Mouse (Mus musculus) intestine, embryonic 15.5 days (tissue): ENCODE results near the gene Ran. TPM values are rescaled to one million over a fixed set of nuclear protein-coding genes. Genes with fewer than 3 reads are reported as not detected.

ENCODE experiments used
- ATAC-seq: fragments of 200-750 bp; cut with Nextera tagmentation; 2 replicates; pipeline ENCODE4 v1.8.0; 2017; ENCODE audit warnings: moderate TSS enrichment, moderate library complexity
- H3K27ac ChIP-seq: fragments of 300-500 bp; sonication (generic); 2 replicates; pipeline ENCODE4 v1.5.1; 2015; ENCODE audit warnings: mild to moderate bottlenecking, inconsistent platforms
- H3K27me3 ChIP-seq: fragments of 300-500 bp; sonication (generic); replicated peaks from 2 replicates; pipeline ENCODE4 v1.6.1; 2015; ENCODE audit warnings: inconsistent platforms
- H3K36me3 ChIP-seq: fragments of 300-500 bp; sonication (generic); 2 replicates; pipeline ENCODE4 v1.6.1; 2015; ENCODE audit warnings: inconsistent platforms
- H3K4me1 ChIP-seq: fragments of 300-500 bp; sonication (generic); replicated peaks from 2 replicates; pipeline ENCODE4 v1.6.1; 2015; ENCODE audit warnings: inconsistent platforms
- H3K4me2 ChIP-seq: fragments of 300-500 bp; sonication (generic); replicated peaks from 2 replicates; pipeline ENCODE4 v1.6.1; 2015; ENCODE audit warnings: mild to moderate bottlenecking, inconsistent platforms
- H3K4me3 ChIP-seq: fragments of 300-500 bp; sonication (generic); replicated peaks from 2 replicates; pipeline ENCODE4 v1.5.1; 2015; ENCODE audit warnings: inconsistent platforms
- H3K9ac ChIP-seq: fragments of 300-500 bp; sonication (generic); 2 replicates; pipeline ENCODE4 v1.6.1; 2015; ENCODE audit warnings: inconsistent platforms
- H3K9me3 ChIP-seq: fragments of 300-500 bp; sonication (generic); 2 replicates; pipeline ENCODE4 v1.6.1; 2016; ENCODE audit warnings: inconsistent platforms
- WGBS: fragments of 180-500 bp; shearing (Covaris S2); methylation state at CpG from one replicate; pipeline ENCODE4 v1.1.7; 2015; 5-methylcytosine and 5-hydroxymethylcytosine counted together
- polyA plus RNA-seq: library from polyadenylated mRNA; unstranded; fragments of >200 nt; fragmentation: Nextera tagmentation; extraction: Ambion mirVana; gene quantifications from 2 replicates; pipeline ENCODE4 v1.2.1, GENCODE M21; 2015

Gene Ran
- polyA plus RNA-seq, 1 experiment from 2014 or later, result 602 TPM

DNA sequence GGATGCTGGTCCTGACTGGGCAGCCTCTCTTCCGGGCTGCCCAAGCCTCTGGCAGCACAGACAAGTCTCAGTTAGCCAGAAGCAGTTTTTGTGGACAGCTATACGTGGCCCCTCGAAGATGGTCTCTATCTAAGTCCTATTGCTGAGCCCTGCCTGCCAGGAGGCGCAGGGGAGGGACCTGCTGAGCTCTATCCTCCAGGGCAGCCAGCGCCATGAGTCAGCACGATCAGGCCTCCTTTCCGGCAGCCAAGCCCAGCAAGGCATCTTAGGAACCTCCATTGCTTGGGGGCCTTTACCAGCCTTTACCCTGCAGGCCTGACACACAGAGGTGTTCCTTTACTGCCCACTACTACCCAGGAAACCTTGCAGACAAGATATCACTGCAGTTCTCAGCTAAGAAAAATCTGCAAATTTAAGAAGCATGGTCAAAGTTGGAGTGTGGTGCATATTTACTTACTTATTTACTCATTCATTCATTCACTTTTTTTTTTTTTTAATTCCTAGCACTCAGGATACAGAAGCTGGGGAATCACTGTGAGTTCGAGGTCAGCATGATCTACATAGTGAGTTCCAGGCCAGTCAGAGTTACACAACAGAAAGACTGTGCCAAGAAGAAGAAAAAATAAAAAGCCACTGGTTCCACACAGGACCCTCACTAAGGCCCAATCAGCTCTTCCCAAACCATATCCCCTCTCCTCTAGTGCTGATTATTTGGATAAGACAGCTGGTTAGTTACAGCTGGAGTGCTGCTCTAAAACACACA, 19.0 kb upstream of the Ran start:
- Histone ChIP-seq H3K4me3 (no peak overlapping the region), H3K27ac (no peak overlapping the region), H3K9ac (no peak overlapping the region), H3K4me2 (no peak overlapping the region), H3K4me1 (peaks cover 20% of the 10 kb centered on the region), H3K36me3 (peaks cover 3% of the 10 kb centered on the region; the same call in 1 of the 2 replicates), H3K9me3 (no peaks in the 10 kb centered on the region), H3K27me3 (no peaks in the 10 kb centered on the region)
- 54% methylated on average over 8 of the region's 8 CpGs for WGBS
- ATAC-seq, result peak; percentile 67; the same call in 1 of the 2 replicates

- ATAC-seq, result peak; percentile 49
- Histone ChIP-seq H3K4me1 (peaks cover 24% of the 10 kb centered on the region), H3K4me3 (no peak overlapping the region), H3K27me3 (no peaks in the 10 kb centered on the region), H3K9me3 (no peaks in the 10 kb centered on the region), H3K9ac (no peak overlapping the region), H3K36me3 (peaks cover 3% of the 10 kb centered on the region; the same call in 1 of the 2 replicates), H3K4me2 (0 out of 2 replicates have a peak overlapping the region, but pooled peaks have one; percentile 17), H3K27ac (peak overlapping the region; percentile 68)
- 42% methylated on average over 14 of the region's 14 CpGs for WGBS
Measured at GRCm38 (mm10) chr5:129002571-129003011, 17.3 kb upstream of the Ran start.

DNA sequence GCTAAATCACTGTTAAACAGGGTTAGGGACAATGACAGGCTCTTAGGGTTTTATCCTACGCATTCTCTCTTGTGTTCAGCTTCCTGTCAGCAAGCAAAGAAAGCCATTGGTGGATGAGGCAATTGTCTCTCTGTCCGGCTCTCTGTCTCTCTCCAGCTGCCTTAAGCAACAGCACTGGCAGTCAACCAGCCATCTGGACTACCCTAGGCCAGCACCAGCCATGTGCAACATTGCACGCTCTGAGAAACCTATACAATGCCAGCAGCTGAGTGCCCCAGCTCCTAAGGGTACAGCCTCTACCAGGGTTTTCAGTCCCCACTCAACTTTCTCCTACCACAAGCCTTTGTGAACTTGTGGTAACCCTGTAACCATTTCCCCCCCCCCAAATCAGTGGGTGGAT, 14.5 kb upstream of the Ran start:
- Histone ChIP-seq H3K4me2 (no peak overlapping the region), H3K36me3 (0 out of 2 replicates have a peak, but pooled peaks cover 3% of the 10 kb centered on the region), H3K27ac (no peak overlapping the region), H3K9ac (no peak overlapping the region), H3K27me3 (no peaks in the 10 kb centered on the region), H3K9me3 (no peaks in the 10 kb centered on the region), H3K4me1 (peaks cover 31% of the 10 kb centered on the region), H3K4me3 (no peak overlapping the region)
- WGBS, result 85% methylated on average over 3 of the region's 3 CpGs
- no peak for ATAC-seq

DNA sequence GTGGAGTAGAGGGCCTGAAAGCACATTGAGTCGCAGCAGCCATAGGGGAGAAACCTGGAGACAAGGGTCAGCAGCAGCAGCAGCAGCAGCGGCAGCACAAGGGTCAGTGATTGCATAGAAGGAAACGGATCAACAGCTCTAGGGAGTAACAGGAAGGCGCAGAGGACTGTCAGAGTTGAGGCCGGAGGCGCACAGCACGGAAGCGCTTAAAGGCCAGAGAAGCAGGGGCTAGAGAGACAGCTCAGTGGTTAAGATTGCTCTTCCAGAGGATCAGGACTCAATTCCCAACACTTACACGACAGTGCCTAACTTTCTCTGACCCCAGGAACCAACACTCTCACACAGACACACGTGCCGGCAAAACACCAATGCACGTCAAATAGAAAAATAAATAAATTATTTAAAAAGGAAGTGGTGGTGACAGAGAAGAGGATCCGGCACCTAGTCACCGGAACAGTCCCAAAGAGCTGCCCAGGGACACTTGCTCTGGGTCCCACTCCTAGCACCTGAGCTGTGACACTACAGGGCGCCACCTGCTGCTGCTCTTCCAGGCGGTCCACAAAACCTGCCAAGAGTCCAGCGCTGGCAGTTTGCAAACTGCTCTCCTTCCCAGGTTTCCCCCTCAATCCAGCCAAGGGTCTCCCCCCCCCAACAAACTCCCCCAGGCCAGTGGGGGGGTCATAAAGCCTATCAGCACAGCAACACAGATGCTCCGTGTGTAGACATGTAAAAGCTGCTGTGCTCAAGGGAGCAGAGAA, 13.7 kb upstream of the Ran start:
- Histone ChIP-seq H3K4me3 (no peak overlapping the region), H3K4me2 (peak overlapping the region; percentile 86), H3K9me3 (no peaks in the 10 kb centered on the region), H3K27me3 (no peaks in the 10 kb centered on the region), H3K27ac (0 out of 2 replicates have a peak overlapping the region, but pooled peaks have one; percentile 36), H3K9ac (no peak overlapping the region), H3K4me1 (peaks cover 28% of the 10 kb centered on the region), H3K36me3 (0 out of 2 replicates have a peak, but pooled peaks cover 3% of the 10 kb centered on the region)
- no peak for ATAC-seq
- WGBS, result 79% methylated on average over 18 of the region's 18 CpGs

DNA sequence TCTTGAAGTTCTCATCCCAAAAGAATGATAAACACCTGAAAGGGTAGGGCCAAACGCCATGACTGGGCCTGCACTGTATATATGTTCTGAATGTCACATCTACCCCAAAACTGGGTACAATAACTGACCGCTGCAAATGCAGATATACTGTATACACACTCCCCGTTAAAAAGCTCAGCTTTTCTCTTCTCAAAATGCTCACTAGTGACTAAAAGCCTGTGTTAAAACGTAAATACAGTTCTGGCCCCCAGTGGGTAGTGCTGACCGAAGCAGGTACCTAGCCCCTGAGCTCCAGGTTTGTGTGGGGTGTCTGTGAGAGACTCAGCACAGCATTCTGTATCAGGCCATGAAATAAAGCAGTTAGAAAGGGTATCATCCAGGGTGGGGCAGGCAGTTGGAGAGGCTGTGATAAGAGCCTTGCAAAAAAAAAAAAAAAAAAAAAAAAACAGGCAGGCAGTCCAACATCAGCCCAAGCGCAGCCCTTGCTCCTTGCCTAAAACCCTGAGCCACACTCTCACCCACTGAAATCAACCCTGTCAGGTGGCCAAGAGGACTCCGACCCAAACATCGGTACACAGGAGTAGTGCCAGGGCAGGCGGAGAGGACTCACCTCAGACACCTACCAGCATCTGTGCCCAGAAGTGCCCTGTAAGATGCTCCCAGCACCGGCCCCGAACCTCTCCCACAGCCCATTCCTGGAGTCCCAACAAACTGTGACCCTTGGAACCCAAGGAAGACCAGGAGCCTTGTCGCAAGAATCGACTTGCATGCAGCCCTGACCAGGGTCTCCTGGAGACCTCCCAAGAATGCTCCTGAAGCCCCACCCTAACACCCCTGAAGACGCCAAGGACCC, 12.5 kb upstream of the Ran start:
- Histone ChIP-seq H3K4me1 (peaks cover 21% of the 10 kb centered on the region), H3K9ac (peak overlapping the region; percentile 66), H3K4me2 (peak overlapping the region; percentile 86), H3K27me3 (no peaks in the 10 kb centered on the region), H3K36me3 (0 out of 2 replicates have a peak, but pooled peaks cover 3% of the 10 kb centered on the region), H3K4me3 (peak overlapping the region; percentile 68), H3K9me3 (no peaks in the 10 kb centered on the region), H3K27ac (peak overlapping the region; percentile 20; the same call in 1 of the 2 replicates)
- 52% methylated on average over 14 of the region's 14 CpGs for WGBS
- ATAC-seq, result peak; percentile 7; the same call in 1 of the 2 replicates

- Histone ChIP-seq H3K27me3 (no peaks in the 10 kb centered on the region), H3K4me1 (peaks cover 15% of the 10 kb centered on the region), H3K4me3 (peak overlapping the region; percentile 68), H3K36me3 (0 out of 2 replicates have a peak, but pooled peaks cover 3% of the 10 kb centered on the region), H3K9me3 (no peaks in the 10 kb centered on the region), H3K9ac (peak overlapping the region; percentile 66), H3K27ac (peak overlapping the region; percentile 20; the same call in 1 of the 2 replicates), H3K4me2 (peak overlapping the region; percentile 86)
- ATAC-seq, result no peak
- WGBS, result under 1% methylated on average over 18 of the region's 18 CpGs
Measured at GRCm38 (mm10) chr5:129008008-129008407, 11.9 kb upstream of the Ran start.

DNA sequence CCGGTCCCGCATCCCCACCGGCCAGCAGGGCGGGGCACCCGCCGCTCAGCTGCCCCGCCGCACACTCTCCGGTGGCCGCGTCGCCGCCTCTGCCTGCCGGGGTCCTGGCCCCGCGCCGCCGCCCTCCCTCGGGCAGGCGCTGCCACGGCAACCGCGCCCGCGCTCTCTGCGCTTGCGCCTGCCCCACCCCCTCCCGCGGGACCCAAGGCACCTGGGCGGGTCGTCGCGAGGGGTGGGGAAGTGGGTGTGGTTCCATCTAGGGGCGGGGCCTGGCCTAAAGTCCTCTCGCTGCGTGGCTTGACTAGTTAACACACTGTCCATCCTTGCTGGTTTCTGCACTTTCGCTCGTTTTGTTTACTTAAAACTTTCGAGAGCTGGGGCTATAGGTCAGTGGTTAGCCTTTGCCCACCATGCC, 11.4 kb upstream of the Ran start, which contains the start of gene Stx2:
Gene Stx2, minus strand, starts transcription at position 163 of the 415 bp plus-strand sequence.
- ATAC-seq, result peak; percentile 98
- Histone ChIP-seq H3K4me1 (peaks cover 15% of the 10 kb centered on the region), H3K9ac (peak within 1 kb of the TSS; percentile 66), H3K4me2 (peak within 1 kb of the TSS; percentile 86), H3K4me3 (peak within 1 kb of the TSS; percentile 68), H3K9me3 (no peaks in the 10 kb centered on the region), H3K27ac (peak within 1 kb of the TSS; percentile 20; the same call in 1 of the 2 replicates), H3K27me3 (no peaks in the 10 kb centered on the region), H3K36me3 (0 out of 2 replicates have a peak, but pooled peaks cover 3% of the 10 kb centered on the region)
- WGBS, result under 1% methylated on average over 38 of the region's 39 CpGs

DNA sequence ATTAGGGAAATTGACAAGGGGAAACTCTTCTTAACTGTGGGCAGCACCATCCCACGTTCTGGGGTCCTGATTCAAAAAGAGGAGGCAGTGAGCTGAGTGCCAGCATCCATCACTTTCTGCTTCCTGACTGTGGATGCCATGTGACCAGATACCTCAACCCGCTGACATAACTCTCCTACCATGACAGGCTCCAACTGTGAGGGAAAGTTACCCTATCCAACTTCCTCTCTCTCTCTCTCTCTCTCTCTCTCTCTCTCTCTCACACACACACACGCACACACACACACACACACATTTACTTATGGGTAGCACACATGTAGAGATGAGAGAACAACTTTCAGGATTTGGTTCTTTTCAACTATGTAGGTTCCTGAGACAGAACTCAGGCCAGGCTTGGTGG, 10.3 kb upstream of the Ran start:
- H3K27me3 ChIP-seq, result no peaks in the 10 kb centered on the region
- peaks cover 15% of the 10 kb centered on the region for H3K4me1 ChIP-seq
- no peak overlapping the region for H3K9ac ChIP-seq
- H3K9me3 ChIP-seq, result no peaks in the 10 kb centered on the region
- 80% methylated on average over 3 of the region's 3 CpGs for WGBS
- no peak overlapping the region for H3K4me2 ChIP-seq
- H3K4me3 ChIP-seq, result no peak overlapping the region
- no peak overlapping the region for H3K27ac ChIP-seq
- H3K36me3 ChIP-seq, result 0 out of 2 replicates have a peak, but pooled peaks cover 3% of the 10 kb centered on the region
- no peak for ATAC-seq

- no peak overlapping the region for H3K27ac ChIP-seq
- ATAC-seq, result no peak
- 78% methylated on average over 2 of the region's 2 CpGs for WGBS
- no peaks in the 10 kb centered on the region for H3K27me3 ChIP-seq
- H3K36me3 ChIP-seq, result no peaks in the 10 kb centered on the region
- H3K9me3 ChIP-seq, result no peaks in the 10 kb centered on the region
- H3K4me1 ChIP-seq, result peaks cover 11% of the 10 kb centered on the region
- no peak overlapping the region for H3K4me3 ChIP-seq
- H3K9ac ChIP-seq, result no peak overlapping the region
- H3K4me2 ChIP-seq, result no peak overlapping the region
Measured at GRCm38 (mm10) chr5:129010937-129011336, 8.9 kb upstream of the Ran start.

DNA sequence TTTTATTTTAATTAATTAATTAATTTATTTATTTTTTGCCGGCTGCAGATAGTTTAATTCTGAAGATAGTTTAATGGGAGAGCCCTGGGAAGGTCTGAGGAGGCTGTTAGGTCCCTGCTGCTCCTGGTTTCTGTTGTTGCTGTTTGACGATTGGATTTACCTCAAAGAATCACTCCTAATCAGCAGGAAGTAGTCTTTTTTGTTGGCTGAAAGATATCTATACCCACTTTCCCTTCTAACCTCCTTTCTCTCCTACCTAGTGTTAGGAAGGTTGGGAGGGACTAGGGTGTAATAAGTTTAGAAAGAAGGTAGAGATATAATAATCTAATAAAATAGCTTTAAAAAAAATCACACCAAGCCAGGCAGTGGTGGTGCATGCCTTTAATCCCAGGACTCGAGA, 4.8 kb upstream of the Ran start:
- no peaks in the 10 kb centered on the region for H3K9me3 ChIP-seq
- no peaks in the 10 kb centered on the region for H3K36me3 ChIP-seq
- H3K27ac ChIP-seq, result no peak overlapping the region
- ATAC-seq, result no peak
- no peak overlapping the region for H3K4me2 ChIP-seq
- WGBS, result 66% methylated on average over 3 of the region's 3 CpGs
- H3K27me3 ChIP-seq, result no peaks in the 10 kb centered on the region
- H3K4me3 ChIP-seq, result no peak overlapping the region
- H3K4me1 ChIP-seq, result peaks cover 8% of the 10 kb centered on the region; the same call in 1 of the 2 replicates
- H3K9ac ChIP-seq, result no peak overlapping the region

DNA sequence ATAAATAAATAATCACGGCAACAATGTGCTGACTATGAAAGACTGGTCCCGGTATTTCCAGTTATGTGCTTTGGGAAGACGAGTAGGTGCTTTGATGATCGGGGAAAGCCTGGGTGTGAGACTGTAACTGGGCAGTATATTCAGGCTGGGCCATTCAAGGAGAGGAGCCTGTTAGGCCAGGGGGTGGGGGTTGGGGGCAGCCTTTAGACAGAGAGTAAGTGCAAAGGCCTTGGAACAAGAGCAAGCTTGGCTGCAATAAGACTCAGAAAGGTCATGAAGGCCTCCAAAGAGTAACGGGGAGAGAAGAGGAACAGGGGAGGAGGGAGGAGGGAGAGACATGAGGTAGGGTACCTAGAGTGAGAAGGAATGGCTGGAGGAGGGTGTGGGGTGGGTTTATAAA, 4.3 kb upstream of the Ran start:
- Histone ChIP-seq H3K36me3 (no peaks in the 10 kb centered on the region), H3K4me2 (no peak overlapping the region), H3K9ac (no peak overlapping the region), H3K4me1 (peaks cover 8% of the 10 kb centered on the region; the same call in 1 of the 2 replicates), H3K9me3 (no peaks in the 10 kb centered on the region), H3K27me3 (no peaks in the 10 kb centered on the region), H3K27ac (no peak overlapping the region), H3K4me3 (no peak overlapping the region)
- 85% methylated on average over 5 of the region's 5 CpGs for WGBS
- no peak for ATAC-seq
